Mouse (Mus musculus): Measurements from ENCODE around the gene Tchhl1.

The Tchhl1 gene

GRCm38 (mm10) chr3:93494774-93495173 is 26.2 kb downstream of the Tchhl1 start:
- in situ Hi-C loops (cut with MboI; ENCODE audit: low pct_unique_long_range_greater_than_20kb in 1 of 2, low sequenced_read_pairs in 2 of 2, unreplicated experiment in 1 of 2) = loop anchor here (5.0 to 10.0 kb wide), 4 partner anchors 130 to 370 kb away; partner anchors contain the start of gene Hrnr (in 1 of the 2)

- in situ Hi-C loops (cut with MboI; ENCODE audit: low pct_unique_long_range_greater_than_20kb in 1 of 2, low sequenced_read_pairs in 2 of 2, unreplicated experiment in 1 of 2) = loop anchor here (10.0 kb wide), 3 partner anchors 132 to 372 kb away; partner anchors contain the start of gene Hrnr (in 1 of the 2)
These were observed 28.6 kb downstream of the Tchhl1 start for GRCm38 (mm10) chr3:93497131-93497530.

GRCm38 (mm10) chr3:93499129-93499528 is 30.6 kb downstream of the Tchhl1 start:
- in situ Hi-C loops (cut with MboI; ENCODE audit: low pct_unique_long_range_greater_than_20kb in 1 of 2, low sequenced_read_pairs in 2 of 2, unreplicated experiment in 1 of 2) = loop anchor here (10.0 kb wide), 3 partner anchors 134 to 374 kb away; partner anchors contain the start of gene Hrnr (in 1 of the 2)

- in situ Hi-C loops (cut with MboI; ENCODE audit: low pct_unique_long_range_greater_than_20kb in 1 of 2, low sequenced_read_pairs in 2 of 2, unreplicated experiment in 1 of 2) = no loop called here
These were observed 36.1 kb downstream of the Tchhl1 start for GRCm38 (mm10) chr3:93504536-93505189.

GRCm38 (mm10) chr3:93505960-93506863 is 37.7 kb downstream of the Tchhl1 start:
- in situ Hi-C loops (cut with MboI; ENCODE audit: low pct_unique_long_range_greater_than_20kb in 1 of 2, low sequenced_read_pairs in 2 of 2, unreplicated experiment in 1 of 2) = no loop called here

- in situ Hi-C loops (cut with MboI; ENCODE audit: low pct_unique_long_range_greater_than_20kb in 1 of 2, low sequenced_read_pairs in 2 of 2, unreplicated experiment in 1 of 2) = no loop called here
These were observed 38.3 kb downstream of the Tchhl1 start for GRCm38 (mm10) chr3:93506881-93507325.

- in situ Hi-C loops (cut with MboI; ENCODE audit: low pct_unique_long_range_greater_than_20kb in 1 of 2, low sequenced_read_pairs in 2 of 2, unreplicated experiment in 1 of 2) = no loop called here
These were observed 40.7 kb downstream of the Tchhl1 start for GRCm38 (mm10) chr3:93509301-93509700.

- in situ Hi-C loops (cut with MboI; ENCODE audit: low pct_unique_long_range_greater_than_20kb in 1 of 2, low sequenced_read_pairs in 2 of 2, unreplicated experiment in 1 of 2) = no loop called here
These were observed 42.5 kb downstream of the Tchhl1 start for GRCm38 (mm10) chr3:93511036-93511435.

- in situ Hi-C loops (cut with MboI; ENCODE audit: low pct_unique_long_range_greater_than_20kb in 1 of 2, low sequenced_read_pairs in 2 of 2, unreplicated experiment in 1 of 2) = no loop called here
These were observed 43.2 kb downstream of the Tchhl1 start for GRCm38 (mm10) chr3:93511801-93512200.

- in situ Hi-C loops (cut with MboI; ENCODE audit: low pct_unique_long_range_greater_than_20kb in 1 of 2, low sequenced_read_pairs in 2 of 2, unreplicated experiment in 1 of 2) = no loop called here
These were observed 44.0 kb downstream of the Tchhl1 start for GRCm38 (mm10) chr3:93512386-93513101.

- in situ Hi-C loops (cut with MboI; ENCODE audit: low pct_unique_long_range_greater_than_20kb in 1 of 2, low sequenced_read_pairs in 2 of 2, unreplicated experiment in 1 of 2) = no loop called here
These were observed 46.1 kb downstream of the Tchhl1 start for GRCm38 (mm10) chr3:93514628-93515027.

- in situ Hi-C loops (cut with MboI; ENCODE audit: low pct_unique_long_range_greater_than_20kb in 1 of 2, low sequenced_read_pairs in 2 of 2, unreplicated experiment in 1 of 2) = no loop called here
These were observed 48.8 kb downstream of the Tchhl1 start for GRCm38 (mm10) chr3:93517343-93517742.

- in situ Hi-C loops (cut with MboI; ENCODE audit: low pct_unique_long_range_greater_than_20kb in 1 of 2, low sequenced_read_pairs in 2 of 2, unreplicated experiment in 1 of 2) = no loop called here
These were observed 51.3 kb downstream of the Tchhl1 start for GRCm38 (mm10) chr3:93519856-93520329.

GRCm38 (mm10) chr3:93520330-93521193 is 52.0 kb downstream of the Tchhl1 start, which contains the start of gene S100a11:
Gene S100a11, plus strand, starts transcription at chr3:93520488.
- in situ Hi-C loops (cut with MboI; ENCODE audit: low pct_unique_long_range_greater_than_20kb in 1 of 2, low sequenced_read_pairs in 2 of 2, unreplicated experiment in 1 of 2) = no loop called here
